12 mouse cellular contexts compared by ENCODE assay signal in the genomic region with DNA sequence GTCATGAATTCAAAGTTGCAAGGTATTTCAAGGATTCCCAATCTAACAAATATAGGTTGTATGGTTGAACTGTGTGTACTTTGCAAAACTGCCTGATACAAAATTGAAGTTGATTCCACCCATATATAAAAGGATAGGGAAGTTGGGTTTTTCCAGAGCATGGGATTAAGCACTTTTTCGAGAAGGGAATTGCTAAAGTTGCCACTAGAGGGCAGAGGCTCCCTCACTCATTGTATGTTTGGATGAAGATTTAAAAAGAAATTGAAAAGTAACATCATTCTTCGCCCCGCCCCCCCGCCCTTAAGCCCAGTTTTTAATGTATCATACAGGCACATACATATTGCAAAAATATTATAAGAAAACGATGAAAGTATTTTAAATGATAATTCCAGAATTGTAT.
DNase-seq lines count a peak whose midpoint lies in the region; ATAC-seq and TF ChIP-seq lines count a peak whose summit lies in the region.
"Had no signal": no experiment of that assay in that cellular context is flagged by ENCODE, and none has a peak within 500 bp of the region (broad histone marks: within the 10 kb centered on the region; RNA-seq: fewer than 3 reads in every experiment).

No protein-coding gene starts in this region.

- no peak overlapping the region for H3K4me2 ChIP-seq in kidney, embryonic 15.5 days
- H3K4me2 ChIP-seq: embryonic facial prominence, embryonic 15.5 days; midbrain, embryonic 15.5 days had no signal

- no peaks in the 10 kb centered on the region for H3K27me3 ChIP-seq in kidney, embryonic 15.5 days
- H3K27me3 ChIP-seq in E14TG2a.4 (ENCODE audit: insufficient read depth, low read length), result no peaks in the 10 kb centered on the region
- H3K27me3 ChIP-seq: embryonic facial prominence, embryonic 15.5 days; midbrain, embryonic 15.5 days had no signal

- WGBS in kidney, embryonic 15.5 days, result 36% methylated on average over 5 of the region's 5 CpGs

- H3K4me3 ChIP-seq in kidney, embryonic 15.5 days (replicated peaks), result no peak overlapping the region
- H3K4me3 ChIP-seq in E14TG2a.4 (replicated peaks; ENCODE audit: low read length), result no peak overlapping the region
- H3K4me3 ChIP-seq: embryonic facial prominence, embryonic 15.5 days; midbrain, embryonic 15.5 days had no signal

- peak; percentile 44 for TF ChIP-seq CTCF in E14TG2a.4 (conservative IDR thresholded peaks at IDR 0.05; ENCODE audit: low read length)

- peak; percentile 67 for DNase-seq in embryo, embryonic 10 days (ENCODE audit: low spot score)
- DNase-seq in embryo, embryonic 9.5 days (ENCODE audit: extremely low spot score), result no peak
- DNase-seq in kidney, postnatal 4 days, result peak; percentile 12 to 27
- peak; percentile 56 for DNase-seq in forelimb bud, embryonic 11.5 days (ENCODE audit: low read depth, low spot score)
- no peak for DNase-seq in testis, postnatal 14 days (ENCODE audit: low spot score)
- DNase-seq in gastrocnemius, postnatal 25 days, result no peak
- DNase-seq: adrenal gland, adult 8-10 months; heart, adult 11 months had no signal

- ATAC-seq in kidney, embryonic 15.5 days (replicated peaks; ENCODE audit: low FRiP score), result no peak
- ATAC-seq: midbrain, embryonic 15.5 days had no signal

- H3K9ac ChIP-seq in kidney, embryonic 15.5 days, result no peak overlapping the region
- H3K9ac ChIP-seq: embryonic facial prominence, embryonic 15.5 days; midbrain, embryonic 15.5 days had no signal

- no peaks in the 10 kb centered on the region for H3K36me3 ChIP-seq in kidney, embryonic 15.5 days
- H3K36me3 ChIP-seq in E14TG2a.4 (ENCODE audit: insufficient read depth, low read length), result no peaks in the 10 kb centered on the region
- H3K36me3 ChIP-seq: embryonic facial prominence, embryonic 15.5 days; midbrain, embryonic 15.5 days had no signal

- H3K27ac ChIP-seq in kidney, embryonic 15.5 days, result no peak overlapping the region
- H3K27ac ChIP-seq: embryonic facial prominence, embryonic 15.5 days; midbrain, embryonic 15.5 days had no signal

- no peaks in the 10 kb centered on the region for H3K4me1 ChIP-seq in kidney, embryonic 15.5 days
- H3K4me1 ChIP-seq in E14TG2a.4 (replicated peaks; ENCODE audit: low read depth, low read length), result no peaks in the 10 kb centered on the region
- H3K4me1 ChIP-seq: embryonic facial prominence, embryonic 15.5 days; midbrain, embryonic 15.5 days had no signal

- H3K9me3 ChIP-seq in kidney, embryonic 15.5 days (replicated peaks), result no peaks in the 10 kb centered on the region
- no peaks in the 10 kb centered on the region for H3K9me3 ChIP-seq in E14TG2a.4 (ENCODE audit: low read length)
- H3K9me3 ChIP-seq: embryonic facial prominence, embryonic 15.5 days; midbrain, embryonic 15.5 days had no signal

Comparison
In these comparisons a context has a peak if more than half of its experiments do, and no peak if none do; other contexts are left out.
1. DNase-seq: peak in embryo, embryonic 10 days (single experiment), kidney, postnatal 4 days (2 of 2) and forelimb bud, embryonic 11.5 days (single experiment); none in embryo, embryonic 9.5 days (single experiment), testis, postnatal 14 days (single experiment) and gastrocnemius, postnatal 25 days (single experiment).